Comparison of ENCODE assay signal across 10 mouse cellular contexts in the genomic region with DNA sequence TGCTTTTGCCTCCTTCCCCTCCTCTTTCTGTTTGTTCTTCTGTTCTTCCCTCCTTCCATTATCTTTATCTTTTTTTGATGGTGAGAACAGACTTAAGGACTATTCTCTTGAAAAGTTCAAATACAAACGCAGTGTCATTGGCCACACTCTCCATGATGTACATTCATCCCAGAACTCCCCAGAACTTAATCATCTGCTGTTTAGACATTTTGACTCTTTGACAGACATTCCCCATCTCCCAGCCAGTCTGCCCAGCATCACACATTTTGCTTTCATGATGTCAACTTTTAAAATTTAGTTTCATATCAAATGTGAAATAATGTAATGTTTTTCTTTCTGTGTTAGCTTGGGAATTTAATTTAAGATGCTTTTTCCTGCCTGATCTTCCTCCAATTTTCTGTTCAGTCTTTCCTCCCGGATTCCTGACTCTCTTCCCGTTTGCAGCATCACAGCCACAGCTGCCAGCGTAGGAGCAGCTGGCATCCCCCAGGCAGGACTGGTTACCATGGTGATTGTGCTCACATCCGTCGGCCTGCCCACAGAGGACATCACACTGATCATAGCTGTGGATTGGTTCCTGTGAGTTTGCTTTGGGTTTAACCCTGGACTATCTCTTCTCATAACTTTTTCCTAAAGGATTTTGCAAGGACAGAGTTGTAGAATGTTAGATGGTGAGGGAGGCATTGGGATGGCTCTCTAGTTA. TPM values are rescaled to one million over a fixed set of nuclear protein-coding genes. Genes with fewer than 3 reads are reported as not detected.
A peak's percentile ranks its signal among the peaks of the same experiment; 100 is the strongest.
DNase-seq lines count a peak whose midpoint lies in the region; ATAC-seq and TF ChIP-seq lines count a peak whose summit lies in the region.
"Had no signal": no experiment of that assay in that cellular context is flagged by ENCODE, and none has a peak within 500 bp of the region (broad histone marks: within the 10 kb centered on the region; RNA-seq: fewer than 3 reads in every experiment).

No protein-coding gene starts in this region.

- H3K9me3 ChIP-seq in midbrain, postnatal 0 days (ENCODE audit: low read length): no peaks in the 10 kb centered on the region
- H3K9me3 ChIP-seq in intestine, postnatal 0 days (ENCODE audit: control insufficient read depth): no peaks in the 10 kb centered on the region

- H3K27me3 ChIP-seq in midbrain, postnatal 0 days (ENCODE audit: insufficient read depth, low read length): no peaks in the 10 kb centered on the region
- no peaks in the 10 kb centered on the region for H3K27me3 ChIP-seq in intestine, postnatal 0 days (replicated peaks; ENCODE audit: control insufficient read depth, insufficient read depth, low read length)

- H3K4me2 ChIP-seq in midbrain, postnatal 0 days (ENCODE audit: low read depth, low read length, poor library complexity, severe bottlenecking): no peak overlapping the region
- no peak overlapping the region for H3K4me2 ChIP-seq in intestine, postnatal 0 days (replicated peaks; ENCODE audit: low read depth)

- no peak overlapping the region for H3K4me3 ChIP-seq in midbrain, postnatal 0 days (ENCODE audit: low read depth, low read length)
- no peak overlapping the region for H3K4me3 ChIP-seq in intestine, postnatal 0 days (ENCODE audit: low read depth, low read length)

- WGBS in midbrain, postnatal 0 days: 32% methylated on average over 6 of the region's 6 CpGs
- WGBS in intestine, postnatal 0 days: 57% methylated on average over 6 of the region's 6 CpGs

- peak; percentile 100 for ATAC-seq in frontal cortex, adult (ENCODE audit: low TSS enrichment)
- peak; percentile 82 for ATAC-seq in midbrain, postnatal 0 days (ENCODE audit: low FRiP score)
- no peak for ATAC-seq in activated CD4-positive, CD25-positive, alpha-beta regulatory T cell, adult 4 months
- ATAC-seq in intestine, postnatal 0 days: no peak

- TF ChIP-seq POLR2A in brain, embryonic 14.5 days (IDR thresholded peaks at IDR 0.05; ENCODE audit: borderline replicate concordance, extremely low read depth, insufficient read depth, insufficient read length, poor library complexity, severe bottlenecking): no peak

- H3K4me1 ChIP-seq in midbrain, postnatal 0 days (ENCODE audit: insufficient read depth, low read length): no peaks in the 10 kb centered on the region
- H3K4me1 ChIP-seq in intestine, postnatal 0 days (replicated peaks; ENCODE audit: control insufficient read depth, insufficient read depth, low read length): no peaks in the 10 kb centered on the region

- H3K27ac ChIP-seq in midbrain, postnatal 0 days (ENCODE audit: low read depth, low read length): 0 out of 2 replicates have a peak overlapping the region, but pooled peaks have one; percentile 26
- H3K27ac ChIP-seq in intestine, postnatal 0 days (ENCODE audit: low read depth, low read length): no peak overlapping the region

- peaks cover 7% of the 10 kb centered on the region for H3K36me3 ChIP-seq in midbrain, postnatal 0 days (ENCODE audit: insufficient read depth, low read length)
- no peaks in the 10 kb centered on the region for H3K36me3 ChIP-seq in intestine, postnatal 0 days (ENCODE audit: control insufficient read depth, insufficient read depth)

- no peak for TF ChIP-seq CTCF in brain, embryonic 14.5 days (IDR thresholded peaks at IDR 0.05; ENCODE audit: borderline replicate concordance, extremely low read depth, insufficient read depth, insufficient read length)
- no peak for TF ChIP-seq CTCF in midbrain, postnatal 0 days (IDR thresholded peaks at IDR 0.05)
- no peak for TF ChIP-seq CTCF in intestine, postnatal 0 days (IDR thresholded peaks at IDR 0.05; ENCODE audit: low read depth)

- H3K9ac ChIP-seq in midbrain, postnatal 0 days (replicated peaks; ENCODE audit: low read length, poor library complexity, severe bottlenecking): no peak overlapping the region
- no peak overlapping the region for H3K9ac ChIP-seq in intestine, postnatal 0 days (ENCODE audit: low read depth, low read length)

- peak; percentile 84 for DNase-seq in brain, embryonic 14.5 days (ENCODE audit: low read depth)
- peak; percentile 56 to 81 for DNase-seq in layer of hippocampus, postnatal 14 days (ENCODE audit: low spot score in 2 of 2)
- DNase-seq in midbrain, postnatal 0 days (ENCODE audit: low spot score): peak; percentile 84
- no peak for DNase-seq in yolk sac, embryonic 10.5 days (ENCODE audit: low spot score)
- DNase-seq in heart, adult 8-10 months (ENCODE audit: low spot score): no peak
- DNase-seq: thymus, adult 2 months had no signal

RNA-seq across cellular contexts. Expression of gene Slc1a6, which starts 32.2 kb away (rescaled TPM):
- 12.9 and 18.2 TPM in 2 replicates for polyA plus RNA-seq in brain, embryonic 14.5 days (2012; rRNA removed)
- 10 to 100 TPM; 13.2 to 15.5 TPM for total RNA-seq in layer of hippocampus, postnatal 14 days (2021)
- total RNA-seq in midbrain, postnatal 0 days (2014; rRNA removed): 45.9 and 66.1 TPM in 2 replicates
- polyA plus RNA-seq in midbrain, postnatal 0 days (2015; fragmentation: Nextera tagmentation; extraction: Ambion mirVana): 30.7 and 33.4 TPM in 2 replicates
- not detected for polyA plus RNA-seq in activated CD4-positive, CD25-positive, alpha-beta regulatory T cell, adult 4 months (2017; shearing (Covaris generic))
- total RNA-seq in heart, adult 8-10 months (2022): not detected
- polyA plus RNA-seq in intestine, postnatal 0 days (2015; fragmentation: Nextera tagmentation; extraction: Ambion mirVana): 0.38 and 0.51 TPM in 2 replicates
- polyA plus RNA-seq: thymus, adult 2 months had no signal

RNA-seq across cellular contexts. Expression of gene Olfr1356, which starts 39.5 kb away (rescaled TPM):
- not detected in 2 replicates for polyA plus RNA-seq in brain, embryonic 14.5 days (2012; rRNA removed)
- total RNA-seq in layer of hippocampus, postnatal 14 days (2021): not detected
- total RNA-seq in midbrain, postnatal 0 days (2014; rRNA removed): not detected in 2 replicates
- polyA plus RNA-seq in midbrain, postnatal 0 days (2015; fragmentation: Nextera tagmentation; extraction: Ambion mirVana): 0.05 TPM in 1 of 2 replicates, not detected in the other
- not detected for polyA plus RNA-seq in activated CD4-positive, CD25-positive, alpha-beta regulatory T cell, adult 4 months (2017; shearing (Covaris generic))
- not detected for total RNA-seq in heart, adult 8-10 months (2022)
- polyA plus RNA-seq in intestine, postnatal 0 days (2015; fragmentation: Nextera tagmentation; extraction: Ambion mirVana): not detected in 2 replicates
- polyA plus RNA-seq: kidney, embryonic 14.5 days; thymus, adult 2 months had no signal

RNA-seq across cellular contexts. Expression of gene Ccdc105, which starts 59.6 kb away (rescaled TPM):
- 0.14 TPM in 1 of 2 replicates, not detected in the other for polyA plus RNA-seq in brain, embryonic 14.5 days (2012; rRNA removed)
- under 1 TPM; 0.29 to 0.32 TPM for total RNA-seq in layer of hippocampus, postnatal 14 days (2021)
- 0.22 TPM in 1 of 2 replicates, not detected in the other for total RNA-seq in midbrain, postnatal 0 days (2014; rRNA removed)
- 0.23 and 0.26 TPM in 2 replicates for polyA plus RNA-seq in midbrain, postnatal 0 days (2015; fragmentation: Nextera tagmentation; extraction: Ambion mirVana)
- polyA plus RNA-seq in activated CD4-positive, CD25-positive, alpha-beta regulatory T cell, adult 4 months (2017; shearing (Covaris generic)): not detected
- not detected for total RNA-seq in heart, adult 8-10 months (2022)
- not detected in 2 replicates for polyA plus RNA-seq in intestine, postnatal 0 days (2015; fragmentation: Nextera tagmentation; extraction: Ambion mirVana)
- polyA plus RNA-seq: kidney, embryonic 14.5 days had no signal

Comparison
In these comparisons a context has a peak if more than half of its experiments do, and no peak if none do; other contexts are left out.
1. DNase-seq: peak in brain, embryonic 14.5 days (single experiment), layer of hippocampus, postnatal 14 days (2 of 2) and midbrain, postnatal 0 days (single experiment); none in yolk sac, embryonic 10.5 days (single experiment) and heart, adult 8-10 months (single experiment).
2. ATAC-seq: peak in frontal cortex, adult (single experiment) and midbrain, postnatal 0 days (single experiment); none in activated CD4-positive, CD25-positive, alpha-beta regulatory T cell, adult 4 months (single experiment) and intestine, postnatal 0 days (single experiment).